Mouse (Mus musculus) heart, adult 2 months (tissue): ENCODE data around the gene Ceacam1. TPM values are rescaled to one million over a fixed set of nuclear protein-coding genes. Genes with fewer than 3 reads are reported as not detected.
"Not testable (repeated sequence)": the region's sequence is repeated elsewhere in the genome, so short reads cannot be mapped to it uniquely, and the experiment has no call there.

Source experiments
- DNase-seq, 2 experiments: peaks; one replicate each; pipeline ENCODE4 v3.0.0; 2021
- H3K27ac ChIP-seq: fragments of 200-600 bp; 2 replicates; pipeline ENCODE4 v1.8.1; 2022
- H3K27me3 ChIP-seq: fragments of 200-500 bp; 2 replicates; pipeline ENCODE4 v1.6.1; 2012; ENCODE audit warnings: mild to moderate bottlenecking, low read length, inconsistent platforms, mixed read lengths; ENCODE audit not compliant: control insufficient read depth, insufficient read depth
- H3K36me3 ChIP-seq: fragments of 200-500 bp; 2 replicates; pipeline ENCODE4 v1.6.1; 2012; ENCODE audit warnings: low read length, inconsistent platforms; ENCODE audit not compliant: control insufficient read depth, insufficient read depth
- H3K4me1 ChIP-seq: fragments of 200-500 bp; 2 replicates; pipeline ENCODE4 v1.6.1; 2011; ENCODE audit warnings: low read length; ENCODE audit not compliant: control insufficient read depth, insufficient read depth
- H3K4me3 ChIP-seq: fragments of 200-600 bp; 2 replicates; pipeline ENCODE4 v1.8.1; 2022
- H3K79me2 ChIP-seq: fragments of 200-500 bp; replicated peaks from 2 replicates; pipeline ENCODE4 v1.6.1; 2012; ENCODE audit warnings: mild to moderate bottlenecking, inconsistent platforms, low read length, moderate library complexity, mixed read lengths; ENCODE audit not compliant: control insufficient read depth, insufficient read depth
- H3K9ac ChIP-seq: fragments of 200-500 bp; 2 replicates; pipeline ENCODE4 v1.6.1; 2012; ENCODE audit warnings: low read depth, mild to moderate bottlenecking, control low read depth, inconsistent platforms, low read length, mixed read lengths
- CTCF ChIP-seq: fragments of 200-600 bp; IDR thresholded peaks from 2 replicates; pipeline ENCODE4 v1.8.1; 2022; ENCODE audit warnings: antibody characterized with exemption, mild to moderate bottlenecking, moderate library complexity
- EP300 ChIP-seq: fragments of 200-500 bp; IDR thresholded peaks from 2 replicates; pipeline ENCODE4 v1.6.1; 2011; ENCODE audit warnings: low read depth, low read length, control low read depth; ENCODE audit not compliant: insufficient read depth
- POLR2A ChIP-seq: fragments of 200-500 bp; IDR thresholded peaks from 2 replicates; pipeline ENCODE4 v1.6.1; 2011; ENCODE audit warnings: mild to moderate bottlenecking, low read depth, low read length, control low read depth; ENCODE audit not compliant: insufficient read depth
- WGBS: fragments of 180-500 bp; shearing (Covaris S2); methylation state at CpG from one replicate; pipeline ENCODE4 v1.1.7; 2018; 5-methylcytosine and 5-hydroxymethylcytosine counted together
- intact Hi-C: fragments of 180-260 bp; cut with DNase I; formaldehyde crosslinking; loops from one replicate; pipeline ENCODE4 v1.15.1; 2025
- long read RNA-seq: library from polyadenylated mRNA; stranded (forward); transcript quantifications from one replicate; pipeline ENCODE4 v2.0.0, GENCODE M21; 2021
- polyA plus RNA-seq: library from polyadenylated mRNA; depleted of rRNA; stranded (reverse); fragments of >200 nt; gene quantifications from 2 replicates; pipeline ENCODE4 v1.2.3, GENCODE M21; 2012; rRNA removed
- total RNA-seq, 2 experiments: library from RNA; stranded (reverse); gene quantifications; 2 replicates each; pipeline ENCODE4 v1.2.3; 2021

Ceacam1 gene
- 10 to 100 TPM; 13.5 to 14.6 TPM for total RNA-seq
- 9.8 and 17.3 TPM in 2 replicates for polyA plus RNA-seq
- long read RNA-seq, transcript Ceacam1-209 (6 exons, 1,061 nt) = major isoform, 15 of 26 reads
- long read RNA-seq, transcript Ceacam1-202 (7 exons, 1,478 nt) = minor isoform, 6 of 26 reads
- long read RNA-seq, partial matches to known transcripts = 1 of 26 reads
- long read RNA-seq, other reads (novel, unspliced or antisense) = 4 of 26 reads

- intact Hi-C loops = loop anchor here (2.0 kb wide), 1 partner anchor 44 kb away; no protein-coding TSS in a partner anchor
- Histone ChIP-seq H3K27ac (peak within 1 kb of the TSS; percentile 88), H3K9ac (peak within 1 kb of the TSS; percentile 70), H3K4me3 (peak within 1 kb of the TSS; percentile 47)
- H3K27me3 ChIP-seq, H3K4me1 ChIP-seq, H3K79me2 ChIP-seq, H3K36me3 ChIP-seq: not testable (repeated sequence)
- peak; percentile 76 for TF ChIP-seq POLR2A
- 22% methylated on average over 5 of the region's 5 CpGs for WGBS
- DNase-seq = peak; percentile 70 to 81
Measured at GRCm38 (mm10) chr7:25477091-25477751, at the start of gene Ceacam1. Gene Ceacam1, minus strand, starts transcription at chr7:25477603.

DNA sequence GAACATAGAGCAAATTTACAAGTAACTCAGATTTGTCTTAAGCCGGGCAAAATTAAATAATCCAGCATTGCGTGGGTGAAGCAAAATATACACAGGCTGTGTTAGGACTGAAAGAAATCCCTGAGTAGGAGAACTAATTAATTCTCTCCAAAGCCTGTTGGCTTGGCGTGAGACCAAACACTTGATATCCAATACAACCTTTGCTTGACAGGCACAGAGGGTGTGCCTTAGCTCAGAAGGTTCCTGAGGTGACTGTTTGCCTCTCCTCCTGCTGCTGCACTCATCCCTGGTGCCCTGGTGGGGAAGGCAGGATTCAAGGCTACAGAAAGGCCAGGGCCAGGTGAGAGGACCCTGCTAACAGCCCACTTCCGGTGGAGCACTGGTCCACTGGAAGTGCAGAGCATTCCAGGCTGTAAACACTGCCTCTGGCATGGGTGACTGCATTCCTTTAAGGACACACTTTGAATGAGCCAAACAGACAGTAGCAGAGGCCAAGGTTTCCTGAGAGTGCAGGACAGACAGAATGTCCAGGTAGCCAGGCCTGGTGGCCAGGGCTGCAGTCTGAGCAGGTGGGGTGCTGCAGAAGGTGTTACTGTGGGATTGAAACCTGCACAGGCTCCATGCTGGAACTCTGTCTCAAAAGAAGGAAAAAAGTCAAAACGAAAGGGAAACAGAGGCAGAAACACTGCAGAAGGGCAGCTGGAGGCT is 38.8 kb upstream of the Ceacam1 start:
- H3K27me3 ChIP-seq, H3K4me1 ChIP-seq, H3K4me3 ChIP-seq, H3K9ac ChIP-seq, H3K79me2 ChIP-seq, intact Hi-C loops, DNase-seq, H3K36me3 ChIP-seq, H3K27ac ChIP-seq: not testable (repeated sequence)
- WGBS = 69% methylated on average over 3 of the region's 5 CpGs

DNA sequence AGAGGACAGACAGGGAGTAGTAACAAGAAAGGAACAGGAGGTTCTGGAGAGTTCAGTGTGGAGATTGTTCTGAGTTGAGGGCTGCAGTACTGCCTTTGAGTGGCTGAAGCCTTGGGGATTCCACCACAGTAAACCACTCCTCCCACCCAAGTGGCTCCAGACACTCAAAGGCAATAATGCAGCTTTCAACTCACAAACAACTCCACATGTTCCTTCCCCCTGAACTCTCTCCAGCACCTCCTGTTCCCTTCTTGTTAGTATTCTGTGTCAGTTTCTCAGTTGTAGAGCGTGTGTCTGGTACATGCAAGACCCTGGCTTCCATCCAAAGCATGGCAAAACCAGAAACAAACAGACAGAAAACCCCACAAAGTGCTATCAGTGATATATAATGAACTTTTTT is 38.3 kb upstream of the Ceacam1 start:
- H3K27ac ChIP-seq, H3K4me3 ChIP-seq, H3K36me3 ChIP-seq, intact Hi-C loops, DNase-seq, H3K4me1 ChIP-seq, H3K79me2 ChIP-seq, H3K9ac ChIP-seq, H3K27me3 ChIP-seq: not testable (repeated sequence)
- WGBS = 41% methylated on average over 1 of the region's 1 CpGs

- intact Hi-C loops = no loop called here
- DNase-seq = no peak
- WGBS = 25% methylated on average over 3 of the region's 3 CpGs
- H3K27ac ChIP-seq = no peak overlapping the region
- H3K4me1 ChIP-seq = no peaks in the 10 kb centered on the region
- H3K9ac ChIP-seq = no peak overlapping the region
- no peaks in the 10 kb centered on the region for H3K27me3 ChIP-seq
- no peak overlapping the region for H3K4me3 ChIP-seq
- H3K36me3 ChIP-seq = no peaks in the 10 kb centered on the region
- no peak for TF ChIP-seq EP300
- TF ChIP-seq CTCF = no peak
- TF ChIP-seq POLR2A = no peak
- H3K79me2 ChIP-seq = no peaks in the 10 kb centered on the region
Measured at GRCm38 (mm10) chr7:25509925-25510324, 32.5 kb upstream of the Ceacam1 start.

GRCm38 (mm10) chr7:25494649-25495048 is 17.2 kb upstream of the Ceacam1 start:
- intact Hi-C loops = no loop called here
- H3K9ac ChIP-seq = no peak overlapping the region
- WGBS = 64% methylated on average over 1 of the region's 1 CpGs
- TF ChIP-seq POLR2A (no peak), EP300 (no peak), CTCF (no peak)
- H3K79me2 ChIP-seq = no peaks in the 10 kb centered on the region
- no peaks in the 10 kb centered on the region for H3K4me1 ChIP-seq
- no peak overlapping the region for H3K4me3 ChIP-seq
- H3K27me3 ChIP-seq = no peaks in the 10 kb centered on the region
- no peak for DNase-seq
- H3K36me3 ChIP-seq = no peaks in the 10 kb centered on the region
- no peak overlapping the region for H3K27ac ChIP-seq

DNA sequence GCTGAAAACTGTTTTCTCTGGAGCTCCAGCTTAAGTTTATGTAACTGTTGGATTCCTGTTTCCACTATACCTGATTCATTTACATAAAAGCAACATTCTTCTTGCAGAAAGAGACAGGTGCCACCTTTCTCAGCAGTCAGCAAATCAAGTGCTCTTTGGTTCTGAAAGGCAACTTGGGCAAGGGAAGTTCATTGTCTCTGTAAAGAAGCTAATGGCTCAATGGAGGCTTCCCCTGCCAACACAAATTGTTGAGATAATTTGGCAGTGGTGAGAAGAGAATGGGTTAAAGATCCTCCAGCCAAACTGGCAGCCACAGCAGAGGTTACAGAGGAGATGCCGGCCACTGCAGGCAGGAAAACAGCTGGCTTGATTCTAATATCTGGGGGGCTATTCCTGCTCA is 13.3 kb upstream of the Ceacam1 start:
- H3K27ac ChIP-seq, H3K27me3 ChIP-seq, DNase-seq, H3K4me3 ChIP-seq, H3K36me3 ChIP-seq, intact Hi-C loops, H3K79me2 ChIP-seq, H3K9ac ChIP-seq, H3K4me1 ChIP-seq: not testable (repeated sequence)
- no CpG with 5 or more reads among the region's 1 CpGs for WGBS

DNA sequence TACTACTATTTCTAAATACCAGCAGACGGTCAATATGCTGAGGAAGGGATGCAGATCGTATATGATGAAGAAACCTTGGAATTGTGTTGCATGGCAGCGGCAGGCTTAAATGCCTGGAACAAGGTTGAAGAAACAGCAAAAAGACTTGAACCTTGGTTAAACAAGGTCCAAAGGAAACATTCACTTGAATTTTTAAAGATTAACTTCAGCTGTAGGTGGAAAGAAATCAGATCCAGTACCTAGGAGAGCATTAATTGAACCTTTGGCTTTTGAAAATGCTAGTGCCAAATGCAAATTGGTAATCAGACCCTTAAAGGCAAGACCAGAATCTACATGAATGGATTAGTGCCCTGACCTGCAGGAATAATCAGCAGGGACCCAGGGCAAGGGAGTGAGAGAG is 12.0 kb upstream of the Ceacam1 start:
- WGBS = 90% methylated on average over 3 of the region's 3 CpGs
- intact Hi-C loops = loop anchor here (5.0 kb wide), 1 partner anchor 108 kb away; no protein-coding TSS in a partner anchor

More for the DNA sequence above, 12.0 kb upstream of the Ceacam1 start:
- H3K4me3 ChIP-seq, H3K79me2 ChIP-seq, DNase-seq, H3K27me3 ChIP-seq, H3K36me3 ChIP-seq, H3K4me1 ChIP-seq, H3K27ac ChIP-seq, H3K9ac ChIP-seq: not testable (repeated sequence)
